Mouse (Mus musculus) liver, adult 2 months (tissue): Measurements from ENCODE around the gene Fkbp6. TPM values are rescaled to one million over a fixed set of nuclear protein-coding genes. Genes with fewer than 3 reads are reported as not detected.
"Not testable (repeated sequence)": the region's sequence is repeated elsewhere in the genome, so short reads cannot be mapped to it uniquely, and the experiment has no call there.

ENCODE experiments used
- DNase-seq: peaks from one replicate; pipeline ENCODE4 v3.0.0-alpha.2; 2011; ENCODE audit warnings: low read depth, low spot score; ENCODE audit errors: extremely low read depth
- H3K27ac ChIP-seq: fragments of 200-500 bp; replicated peaks from 2 replicates; pipeline ENCODE4 v1.5.1; 2012; ENCODE audit warnings: low read depth, mild to moderate bottlenecking, control low read depth, inconsistent platforms, low read length; ENCODE audit not compliant: insufficient read depth
- H3K27me3 ChIP-seq: fragments of 200-500 bp; 2 replicates; pipeline ENCODE4 v1.6.1; 2012; ENCODE audit warnings: mild to moderate bottlenecking, moderate library complexity, low read length, inconsistent platforms; ENCODE audit not compliant: control insufficient read depth, insufficient read depth
- H3K36me3 ChIP-seq: fragments of 200-500 bp; 2 replicates; pipeline ENCODE4 v1.6.1; 2012; ENCODE audit warnings: low read length, inconsistent platforms; ENCODE audit not compliant: control insufficient read depth, insufficient read depth
- H3K4me1 ChIP-seq: fragments of 200-500 bp; 2 replicates; pipeline ENCODE4 v1.6.1; 2011; ENCODE audit warnings: low read length; ENCODE audit not compliant: control insufficient read depth, insufficient read depth
- H3K4me3 ChIP-seq: fragments of 200-500 bp; 2 replicates; pipeline ENCODE4 v1.5.1; 2011; ENCODE audit warnings: low read depth, mild to moderate bottlenecking, control low read depth, low read length, moderate library complexity; ENCODE audit not compliant: insufficient read depth
- H3K79me2 ChIP-seq: fragments of 200-500 bp; 2 replicates; pipeline ENCODE4 v1.6.1; 2012; ENCODE audit warnings: inconsistent platforms, mild to moderate bottlenecking, low read length, moderate library complexity; ENCODE audit not compliant: control insufficient read depth, insufficient read depth
- H3K9ac ChIP-seq: fragments of 200-500 bp; 2 replicates; pipeline ENCODE4 v1.6.1; 2012; ENCODE audit warnings: low read depth, mild to moderate bottlenecking, control low read depth, inconsistent platforms, low read length
- CTCF ChIP-seq: fragments of 200-500 bp; IDR thresholded peaks from 2 replicates; pipeline ENCODE4 v1.5.1; 2011; ENCODE audit warnings: low read depth, low read length, control low read depth
- POLR2A ChIP-seq: fragments of 200-500 bp; IDR thresholded peaks from 2 replicates; pipeline ENCODE4 v1.6.1; 2011; ENCODE audit warnings: low read length, control low read depth; ENCODE audit not compliant: insufficient read depth; ENCODE audit errors: extremely low read depth
- WGBS: fragments of 180-500 bp; shearing (Covaris S2); methylation state at CpG from one replicate; pipeline ENCODE4 v1.1.7; 2018; 5-methylcytosine and 5-hydroxymethylcytosine counted together
- polyA plus RNA-seq: library from polyadenylated mRNA; depleted of rRNA; stranded (reverse); fragments of >200 nt; gene quantifications from 2 replicates; pipeline ENCODE4 v1.2.3, GENCODE M21; 2012
- total RNA-seq: library from RNA; depleted of rRNA; stranded (reverse); fragments of >200 nt; gene quantifications from 2 replicates; pipeline ENCODE4 v1.2.3, GENCODE M21; 2014

Gene Fkbp6
- total and polyA plus RNA-seq, 2 experiments = not detected

DNA sequence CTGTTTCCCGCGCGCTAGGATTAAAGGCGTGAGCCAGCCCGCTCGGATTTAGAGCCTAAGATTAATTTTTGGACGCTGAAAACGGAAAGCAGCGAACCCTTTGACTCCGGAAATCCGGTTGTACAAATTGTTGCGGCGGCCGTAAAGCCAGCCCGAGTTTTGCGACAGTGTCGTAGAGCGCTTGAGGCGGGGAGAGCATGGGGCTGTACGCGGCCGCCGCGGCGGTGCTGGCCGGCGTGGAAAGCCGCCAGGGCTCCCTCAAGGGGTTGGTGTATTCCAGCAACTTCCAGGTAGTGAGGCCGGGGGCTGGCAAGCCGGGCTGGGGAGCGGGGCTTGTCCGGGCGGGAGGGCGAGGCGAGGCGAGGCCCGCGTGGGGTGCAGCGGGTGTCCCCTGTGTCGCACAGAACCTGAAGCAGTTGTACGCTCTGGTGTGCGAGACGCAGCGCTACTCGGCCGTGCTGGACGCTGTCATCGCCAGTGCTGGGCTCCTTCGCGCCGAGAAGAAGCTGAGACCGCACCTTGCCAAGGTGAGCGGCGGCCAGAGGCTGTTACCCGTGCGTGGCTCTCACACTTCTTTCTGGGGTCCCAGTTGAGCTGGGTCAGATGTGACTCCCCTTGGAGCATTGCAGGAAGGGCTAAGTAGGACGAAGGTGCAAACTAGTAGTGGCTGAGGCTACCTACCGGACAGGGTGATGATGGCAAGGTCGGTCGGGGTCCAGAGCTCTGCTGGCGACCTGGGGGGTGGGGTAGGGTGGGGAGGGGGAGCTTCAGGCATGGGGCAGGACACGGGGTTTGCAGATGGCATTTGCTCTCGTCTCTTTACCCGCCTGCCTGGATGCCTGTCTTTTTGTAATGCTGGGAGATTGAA is 20.2 kb upstream of the Fkbp6 start, which contains the start of gene Nsun5:
Gene Nsun5, plus strand, starts transcription at position 167 of the 868 bp plus-strand sequence.
- H3K4me1 ChIP-seq = peaks cover 4% of the 10 kb centered on the region
- WGBS = under 1% methylated on average over 64 of the region's 64 CpGs
- H3K27ac ChIP-seq = peak within 1 kb of the TSS; percentile 75
- no peaks in the 10 kb centered on the region for H3K27me3 ChIP-seq
- DNase-seq = peak; percentile 87
- TF ChIP-seq CTCF (no peak), POLR2A (peak; percentile 54)
- no peaks in the 10 kb centered on the region for H3K36me3 ChIP-seq
- H3K4me3 ChIP-seq = peak within 1 kb of the TSS; percentile 92
- peak within 1 kb of the TSS; percentile 97 for H3K9ac ChIP-seq
- peaks cover 8% of the 10 kb centered on the region; the same call in 1 of the 2 replicates for H3K79me2 ChIP-seq

DNA sequence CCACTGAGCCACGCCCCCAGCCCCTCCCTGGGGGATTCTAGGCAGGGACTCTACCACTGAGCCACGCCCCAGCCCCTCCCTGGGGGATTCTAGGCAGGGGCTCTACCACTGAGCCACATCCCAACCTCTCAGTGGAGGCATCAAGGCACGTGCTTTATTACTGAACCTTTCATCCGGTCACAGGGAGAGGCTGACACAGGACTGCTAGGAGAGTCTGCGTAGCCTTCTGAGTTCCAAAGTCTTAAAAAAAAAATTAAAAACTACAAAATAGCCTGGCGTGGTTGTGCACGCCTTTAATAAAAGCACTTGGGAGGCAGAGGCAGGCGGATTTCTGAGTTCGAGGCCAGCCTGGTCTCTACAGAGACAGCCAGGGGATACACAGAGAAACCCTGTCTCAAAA is 19.4 kb upstream of the Fkbp6 start:
- H3K36me3 ChIP-seq, H3K4me1 ChIP-seq, H3K27me3 ChIP-seq, H3K9ac ChIP-seq, H3K79me2 ChIP-seq, DNase-seq, H3K4me3 ChIP-seq: not testable (repeated sequence)
- 57% methylated on average over 9 of the region's 9 CpGs for whole genome bisulfite sequencing
- H3K27ac ChIP-seq = peak overlapping the region; percentile 75; the same call in 1 of the 2 replicates

DNA sequence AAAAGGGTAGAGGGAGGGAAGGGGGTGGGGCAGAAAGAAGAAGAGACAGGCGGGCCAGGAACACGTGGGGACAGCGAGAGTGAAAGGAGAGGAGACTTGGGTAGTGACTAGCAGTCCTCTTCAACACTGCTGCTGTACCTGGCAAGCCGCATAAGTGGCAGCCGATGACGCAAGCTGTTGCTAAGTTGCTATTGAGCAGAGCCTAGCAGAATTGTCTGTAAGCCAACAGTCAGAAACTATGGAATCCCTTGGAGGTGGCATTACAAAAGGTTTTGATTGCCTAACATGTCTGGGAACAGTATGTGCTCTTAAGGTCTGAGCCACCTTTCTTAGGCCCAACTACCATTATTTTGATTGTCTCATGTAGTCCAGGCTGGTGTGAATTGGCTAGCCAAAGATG is 18.5 kb upstream of the Fkbp6 start:
- TF ChIP-seq POLR2A = no peak
- H3K9ac ChIP-seq = no peak overlapping the region
- H3K27me3 ChIP-seq = no peaks in the 10 kb centered on the region
- H3K4me1 ChIP-seq = peaks cover 4% of the 10 kb centered on the region
- H3K79me2 ChIP-seq = peaks cover 8% of the 10 kb centered on the region; the same call in 1 of the 2 replicates
- no peak overlapping the region for H3K4me3 ChIP-seq
- H3K27ac ChIP-seq = no peak overlapping the region
- no peaks in the 10 kb centered on the region for H3K36me3 ChIP-seq
- DNase-seq = peak; percentile 43
- WGBS = 75% methylated on average over 6 of the region's 6 CpGs

DNA sequence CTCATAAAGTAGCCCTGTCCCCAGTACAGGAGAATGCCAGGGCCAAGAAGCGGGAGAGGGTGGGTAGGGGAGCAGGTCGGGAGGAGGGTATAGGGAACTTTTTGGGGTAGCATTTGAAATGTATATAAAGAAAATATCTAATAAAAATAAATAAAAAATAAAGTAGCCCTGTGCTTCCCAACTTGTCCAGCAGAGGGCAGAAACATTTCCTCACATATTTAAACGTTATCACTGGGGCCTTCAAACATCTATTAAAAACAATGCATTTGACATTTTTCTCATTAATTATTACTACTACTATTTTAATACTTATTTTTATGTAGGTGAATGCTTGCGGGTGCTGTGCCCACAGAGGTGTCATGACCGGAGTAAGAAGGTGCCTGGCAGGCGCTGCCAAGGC is 18.0 kb upstream of the Fkbp6 start:
- Histone ChIP-seq H3K79me2 (peaks cover 8% of the 10 kb centered on the region; the same call in 1 of the 2 replicates), H3K27me3 (no peaks in the 10 kb centered on the region), H3K4me3 (no peak overlapping the region), H3K9ac (no peak overlapping the region), H3K27ac (no peak overlapping the region), H3K36me3 (no peaks in the 10 kb centered on the region), H3K4me1 (peaks cover 4% of the 10 kb centered on the region)
- TF ChIP-seq CTCF (no peak), POLR2A (no peak)
- WGBS = 54% methylated on average over 6 of the region's 6 CpGs
- no peak for DNase-seq

DNA sequence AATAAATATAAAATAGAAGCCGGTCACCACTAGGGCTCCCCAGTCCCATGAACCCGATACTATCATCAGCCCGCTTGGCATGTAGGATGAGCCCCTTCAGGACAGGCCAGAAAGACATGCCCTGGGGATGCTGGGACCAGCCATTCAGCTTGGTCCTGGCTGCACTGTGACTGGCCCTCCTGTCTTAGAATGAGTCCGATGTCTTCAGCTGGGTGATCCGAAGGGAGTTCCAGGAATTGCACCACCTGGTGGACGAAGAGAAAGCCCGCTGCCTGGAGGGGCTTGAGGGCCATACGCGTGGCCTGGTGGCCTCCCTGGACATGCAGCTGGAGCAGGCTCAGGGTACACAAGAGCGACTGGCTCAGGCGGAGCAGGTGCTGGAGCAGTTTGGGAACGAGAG is 13.7 kb upstream of the Fkbp6 start:
- Histone ChIP-seq H3K4me1 (peaks cover 5% of the 10 kb centered on the region), H3K27me3 (no peaks in the 10 kb centered on the region), H3K4me3 (no peak overlapping the region), H3K36me3 (no peaks in the 10 kb centered on the region), H3K79me2 (no peaks in the 10 kb centered on the region), H3K9ac (no peak overlapping the region), H3K27ac (no peak overlapping the region)
- DNase-seq = peak; percentile 35
- TF ChIP-seq POLR2A = no peak
- TF ChIP-seq CTCF = peak; percentile 73
- WGBS = 26% methylated on average over 12 of the region's 12 CpGs

DNA sequence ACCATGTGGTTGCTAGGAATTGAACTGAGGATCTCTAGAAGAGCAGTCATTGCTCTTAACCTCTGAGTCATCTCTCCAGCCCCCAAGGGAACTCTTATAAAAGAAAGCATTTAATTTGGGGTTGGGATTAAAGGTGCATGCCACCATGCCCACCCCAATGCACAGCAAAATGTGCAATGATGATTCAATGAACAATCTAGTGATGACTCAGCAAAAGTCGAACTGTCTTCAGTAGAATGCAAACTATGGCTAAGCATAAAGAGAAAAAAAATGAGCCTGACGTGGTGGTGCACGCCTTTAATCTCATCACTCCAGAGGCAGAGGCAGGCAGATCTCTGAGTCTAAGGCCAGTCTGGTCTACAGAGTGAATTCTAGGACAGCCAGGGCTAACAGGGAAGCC is 12.7 kb upstream of the Fkbp6 start:
- DNase-seq = no peak
- Histone ChIP-seq H3K27ac (no peak overlapping the region), H3K27me3 (no peaks in the 10 kb centered on the region), H3K4me3 (no peak overlapping the region), H3K9ac (no peak overlapping the region), H3K36me3 (no peaks in the 10 kb centered on the region), H3K4me1 (peaks cover 5% of the 10 kb centered on the region), H3K79me2 (no peaks in the 10 kb centered on the region)
- WGBS = 87% methylated on average over 3 of the region's 3 CpGs
- TF ChIP-seq POLR2A = no peak
